Mouse (Mus musculus): ENCODE data around the gene Rtel1. TPM values are rescaled to one million over a fixed set of nuclear protein-coding genes. Genes with fewer than 3 reads are reported as not detected.

Gene Rtel1
- polyA plus RNA-seq, 1 experiment from 2014 or later = 52.5 TPM

DNA sequence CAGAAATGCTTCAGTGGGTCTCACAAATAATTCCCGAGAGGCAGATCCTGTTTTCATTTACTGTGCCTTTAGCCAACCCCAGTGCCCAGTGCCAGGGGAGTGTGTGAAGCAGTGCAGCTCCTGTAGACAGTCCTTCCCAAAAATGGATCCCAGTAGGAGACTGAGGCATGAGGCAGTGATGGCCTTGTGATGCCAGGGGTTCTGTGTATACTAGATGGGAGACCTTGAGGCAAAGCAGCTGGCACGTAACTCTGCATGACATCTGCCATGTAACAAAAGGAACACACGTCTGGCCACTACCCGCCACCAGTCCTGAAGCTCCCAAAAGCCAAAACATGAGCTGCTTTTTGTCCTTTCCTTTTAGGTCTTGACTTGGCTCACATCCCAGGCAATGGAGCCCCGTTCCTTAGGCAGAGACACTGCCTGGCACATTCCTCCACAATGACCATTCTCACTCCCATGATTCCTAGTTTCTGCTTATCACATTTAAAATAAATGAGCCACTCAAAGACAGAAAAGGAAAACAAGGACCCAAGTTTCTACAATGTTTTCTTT lies 77.7 kb downstream of the Rtel1 start:
- no peak for ATAC-seq (replicated peaks; ENCODE audit: insufficient number of reproducible peaks, low FRiP score, low TSS enrichment, low read depth)
- Histone ChIP-seq H3K36me3 (replicated peaks; ENCODE audit: control insufficient read depth, insufficient read depth, low read depth, low read length) (no peaks in the 10 kb centered on the region), H3K9me3 (replicated peaks; ENCODE audit: control insufficient read depth, low read length) (no peaks in the 10 kb centered on the region), H3K4me1 (ENCODE audit: control insufficient read depth, insufficient read depth, low read length) (no peaks in the 10 kb centered on the region), H3K4me2 (ENCODE audit: low read depth, low read length) (no peak overlapping the region), H3K9ac (replicated peaks; ENCODE audit: low read length) (no peak overlapping the region), H3K27ac (replicated peaks; ENCODE audit: low read depth, low read length) (no peak overlapping the region), H3K4me3 (ENCODE audit: low read depth, low read length) (no peak overlapping the region), H3K27me3 (ENCODE audit: control insufficient read depth, insufficient read depth, low read length) (no peaks in the 10 kb centered on the region)
- WGBS = 82% methylated on average over 5 of the region's 5 CpGs
- DNase-seq (ENCODE audit: low spot score) = no peak

DNA sequence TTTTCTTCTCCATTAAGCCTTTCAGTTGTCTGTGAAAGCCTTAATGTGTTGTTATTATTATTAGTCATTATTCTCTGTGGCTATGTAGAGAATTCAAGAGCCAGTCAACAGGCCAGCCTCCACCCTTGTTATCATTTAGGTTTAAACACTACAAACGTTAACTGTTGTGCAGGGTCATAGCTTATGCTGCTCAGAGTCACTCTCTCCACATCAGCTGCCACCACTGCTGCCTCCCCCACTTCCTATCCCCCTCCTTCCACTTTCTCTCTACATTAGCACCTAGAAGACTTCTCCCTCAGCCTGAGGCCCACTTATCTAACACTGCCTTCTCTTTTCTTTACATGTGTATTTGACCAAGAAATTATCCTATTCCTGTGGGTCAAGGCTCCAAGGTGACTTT lies 82.0 kb downstream of the Rtel1 start:
- no peak overlapping the region for H3K27ac ChIP-seq (replicated peaks; ENCODE audit: low read depth, low read length)
- no peak overlapping the region for H3K4me2 ChIP-seq (ENCODE audit: low read depth, low read length)
- no peaks in the 10 kb centered on the region for H3K4me1 ChIP-seq (ENCODE audit: control insufficient read depth, insufficient read depth, low read length)
- 25% methylated on average over 1 of the region's 1 CpGs for WGBS
- no peak overlapping the region for H3K4me3 ChIP-seq (ENCODE audit: low read depth, low read length)
- DNase-seq (ENCODE audit: low spot score) (no peak), ATAC-seq (replicated peaks; ENCODE audit: insufficient number of reproducible peaks, low FRiP score, low TSS enrichment, low read depth) (no peak)
- no peaks in the 10 kb centered on the region for H3K27me3 ChIP-seq (ENCODE audit: control insufficient read depth, insufficient read depth, low read length)
- no peak overlapping the region for H3K9ac ChIP-seq (replicated peaks; ENCODE audit: low read length)
- no peaks in the 10 kb centered on the region for H3K9me3 ChIP-seq (replicated peaks; ENCODE audit: control insufficient read depth, low read length)
- no peaks in the 10 kb centered on the region for H3K36me3 ChIP-seq (replicated peaks; ENCODE audit: control insufficient read depth, insufficient read depth, low read depth, low read length)

DNA sequence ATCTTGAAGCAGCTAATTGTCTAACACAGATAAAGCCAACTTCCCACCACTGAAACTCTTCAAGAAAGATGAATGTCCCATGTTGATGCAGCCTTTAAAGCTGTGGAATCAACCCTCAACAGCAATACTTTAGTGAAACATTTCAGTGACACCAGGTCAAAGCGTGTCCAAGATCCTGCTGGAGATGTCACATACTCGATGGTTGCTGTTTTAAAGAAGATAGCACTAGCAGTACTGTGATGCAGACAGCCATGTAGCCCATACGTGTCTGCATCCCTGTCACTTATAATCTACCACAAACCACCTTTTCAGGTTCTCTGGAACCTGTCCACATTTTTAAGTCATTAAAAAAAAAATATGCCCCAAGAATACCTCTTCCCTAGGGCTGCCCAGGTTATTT lies 84.2 kb downstream of the Rtel1 start:
- Histone ChIP-seq H3K27me3 (ENCODE audit: control insufficient read depth, insufficient read depth, low read length) (no peaks in the 10 kb centered on the region), H3K4me1 (ENCODE audit: control insufficient read depth, insufficient read depth, low read length) (no peaks in the 10 kb centered on the region), H3K9me3 (replicated peaks; ENCODE audit: control insufficient read depth, low read length) (no peaks in the 10 kb centered on the region), H3K36me3 (replicated peaks; ENCODE audit: control insufficient read depth, insufficient read depth, low read depth, low read length) (no peaks in the 10 kb centered on the region), H3K9ac (replicated peaks; ENCODE audit: low read length) (no peak overlapping the region), H3K4me2 (ENCODE audit: low read depth, low read length) (no peak overlapping the region), H3K27ac (replicated peaks; ENCODE audit: low read depth, low read length) (no peak overlapping the region), H3K4me3 (ENCODE audit: low read depth, low read length) (no peak overlapping the region)
- no peak for DNase-seq (ENCODE audit: low spot score)
- WGBS = 87% methylated on average over 3 of the region's 3 CpGs
- ATAC-seq (replicated peaks; ENCODE audit: insufficient number of reproducible peaks, low FRiP score, low TSS enrichment, low read depth) = no peak

Other genes starting within 250 kb of the Rtel1 start
- 1.5 and 2.0 TPM in 2 replicates for gene Kcnq2, start 184.4 kb upstream of the Rtel1 start, polyA plus RNA-seq (2014; fragmentation: Nextera tagmentation; extraction: Ambion mirVana)
- gene Eef1a2, start 162.7 kb upstream of the Rtel1 start, polyA plus RNA-seq (2014; fragmentation: Nextera tagmentation; extraction: Ambion mirVana) = 0.25 and 0.42 TPM in 2 replicates
- 443 and 483 TPM in 2 replicates for gene Ppdpf, start 132.5 kb upstream of the Rtel1 start, polyA plus RNA-seq (2014; fragmentation: Nextera tagmentation; extraction: Ambion mirVana)
- gene Ptk6, start 117.0 kb upstream of the Rtel1 start, polyA plus RNA-seq (2014; fragmentation: Nextera tagmentation; extraction: Ambion mirVana) = not detected in 2 replicates
- gene Srms, start 106.6 kb upstream of the Rtel1 start, polyA plus RNA-seq (2014; fragmentation: Nextera tagmentation; extraction: Ambion mirVana) = 0.08 TPM in 1 of 2 replicates, not detected in the other
- gene Fndc11, start 99.7 kb upstream of the Rtel1 start, polyA plus RNA-seq (2014; fragmentation: Nextera tagmentation; extraction: Ambion mirVana) = 0.49 TPM in 1 of 2 replicates, not detected in the other
- gene Helz2, start 77.7 kb upstream of the Rtel1 start, polyA plus RNA-seq (2014; fragmentation: Nextera tagmentation; extraction: Ambion mirVana) = 0.54 and 0.70 TPM in 2 replicates
- gene Gmeb2, start 31.7 kb upstream of the Rtel1 start, polyA plus RNA-seq (2014; fragmentation: Nextera tagmentation; extraction: Ambion mirVana) = 18.0 and 18.3 TPM in 2 replicates
- 79.6 and 98.0 TPM in 2 replicates for gene Stmn3, start 5.2 kb upstream of the Rtel1 start, polyA plus RNA-seq (2014; fragmentation: Nextera tagmentation; extraction: Ambion mirVana)
- gene Zgpat, start 45.2 kb downstream of the Rtel1 start, polyA plus RNA-seq (2014; fragmentation: Nextera tagmentation; extraction: Ambion mirVana) = 29.1 and 37.0 TPM in 2 replicates
- gene Arfrp1, start 45.7 kb downstream of the Rtel1 start, polyA plus RNA-seq (2014; fragmentation: Nextera tagmentation; extraction: Ambion mirVana) = 49.7 and 50.8 TPM in 2 replicates
- 15.2 and 18.5 TPM in 2 replicates for gene Lime1, start 60.3 kb downstream of the Rtel1 start, polyA plus RNA-seq (2014; fragmentation: Nextera tagmentation; extraction: Ambion mirVana)
- gene Zbtb46, start 139.7 kb downstream of the Rtel1 start, polyA plus RNA-seq (2014; fragmentation: Nextera tagmentation; extraction: Ambion mirVana) = 7.4 and 9.0 TPM in 2 replicates
- gene Abhd16b, start 173.5 kb downstream of the Rtel1 start, polyA plus RNA-seq (2014; fragmentation: Nextera tagmentation; extraction: Ambion mirVana) = 0.11 and 0.15 TPM in 2 replicates
- gene Tpd52l2, start 177.4 kb downstream of the Rtel1 start, polyA plus RNA-seq (2014; fragmentation: Nextera tagmentation; extraction: Ambion mirVana) = 166 and 169 TPM in 2 replicates
- 77.0 and 79.1 TPM in 2 replicates for gene Dnajc5, start 200.7 kb downstream of the Rtel1 start, polyA plus RNA-seq (2014; fragmentation: Nextera tagmentation; extraction: Ambion mirVana)